19 mouse cellular contexts compared by ENCODE assay signal in genomic region chrX:52072410-52072809, GRCm38 (mm10).
"Had no signal": no experiment of that assay in that cellular context is flagged by ENCODE, and none has a peak within 500 bp of the region (broad histone marks: within the 10 kb centered on the region; RNA-seq: fewer than 3 reads in every experiment).

No protein-coding gene starts in this region.

- H3K4me1 ChIP-seq: midbrain, embryonic 10.5 days; midbrain, embryonic 12.5 days; neural tube, embryonic 13.5 days; neural tube, embryonic 15.5 days had no signal

- DNase-seq: lung, adult 18-20 months; lung, embryonic 14.5 days; lung, postnatal 10 days; lung, postnatal 4 days; midbrain, embryonic 14.5 days; retina, postnatal 1 day; right cerebral cortex, adult 18-20 months; right cerebral cortex, postnatal 25 days; right cerebral cortex, postnatal 4 days; spleen, adult 18-20 months; thymus, adult 18-20 months; thymus, postnatal 14 days; thymus, postnatal 36 days had no signal

- H3K4me2 ChIP-seq: lung, embryonic 14.5 days; midbrain, embryonic 12.5 days; neural tube, embryonic 13.5 days; neural tube, embryonic 15.5 days had no signal

- H3K36me3 ChIP-seq: midbrain, embryonic 10.5 days; midbrain, embryonic 12.5 days; neural tube, embryonic 13.5 days; neural tube, embryonic 15.5 days had no signal

- H3K4me3 ChIP-seq: midbrain, embryonic 10.5 days; midbrain, embryonic 12.5 days; myocyte; neural tube, embryonic 13.5 days; neural tube, embryonic 15.5 days had no signal

- H3K9ac ChIP-seq: lung, embryonic 14.5 days; midbrain, embryonic 12.5 days; neural tube, embryonic 13.5 days; neural tube, embryonic 15.5 days had no signal

- ATAC-seq: midbrain, embryonic 16.5 days had no signal

- H3K27ac ChIP-seq: midbrain, embryonic 10.5 days; midbrain, embryonic 12.5 days; neural tube, embryonic 13.5 days; neural tube, embryonic 15.5 days had no signal

- H3K27me3 ChIP-seq: midbrain, embryonic 12.5 days; neural tube, embryonic 13.5 days; neural tube, embryonic 15.5 days had no signal

- H3K9me3 ChIP-seq: midbrain, embryonic 10.5 days; midbrain, embryonic 12.5 days; neural tube, embryonic 13.5 days; neural tube, embryonic 15.5 days had no signal
